Mouse (Mus musculus): ENCODE results near the gene Ppp1r21.

DNA sequence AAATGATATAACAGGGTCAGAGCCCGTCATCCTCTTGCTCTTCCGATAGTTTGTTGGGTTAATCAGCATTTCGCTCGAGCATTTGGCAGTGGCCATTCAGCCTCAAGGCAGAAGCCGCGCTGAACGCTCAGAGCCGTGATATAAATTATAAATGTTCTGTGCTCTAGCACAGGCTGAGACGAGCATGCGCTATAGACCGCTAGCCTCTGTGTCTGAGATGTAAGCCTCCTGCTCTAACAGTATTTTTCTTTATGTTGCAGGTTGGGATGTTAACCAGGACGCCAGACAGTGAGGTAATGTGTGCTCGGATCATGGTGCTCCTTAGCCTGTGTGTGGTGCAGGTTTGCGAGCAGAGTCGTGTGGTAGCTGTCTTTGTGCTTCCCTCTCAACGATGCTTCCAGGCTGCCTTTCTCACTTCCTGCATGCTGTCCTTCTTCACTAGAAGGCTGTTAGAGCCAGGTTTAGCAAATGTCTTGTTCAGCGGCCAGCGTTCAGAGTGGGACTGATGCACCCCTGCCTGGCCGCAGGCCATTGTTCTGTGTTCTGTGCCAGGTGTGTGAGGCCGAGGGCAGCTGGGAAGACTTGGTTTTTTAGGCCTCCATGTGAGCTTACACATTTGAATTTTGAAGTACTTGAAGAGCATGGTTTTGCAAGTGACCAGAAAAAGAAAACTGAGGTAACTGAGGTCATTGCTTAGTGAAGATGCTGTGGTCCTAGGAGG, 48.8 kb downstream of the Ppp1r21 start:
- TF ChIP-seq TAL1 (IDR thresholded peaks at IDR 0.05; ENCODE audit: low read length): no peak
- no peak for TF ChIP-seq GATA1 (IDR thresholded peaks at IDR 0.05; ENCODE audit: low read length)

Data from erythroblast, embryonic 14.5 days (primary cell).